Comparison of ENCODE assay signal across 9 mouse cellular contexts in the genomic region with DNA sequence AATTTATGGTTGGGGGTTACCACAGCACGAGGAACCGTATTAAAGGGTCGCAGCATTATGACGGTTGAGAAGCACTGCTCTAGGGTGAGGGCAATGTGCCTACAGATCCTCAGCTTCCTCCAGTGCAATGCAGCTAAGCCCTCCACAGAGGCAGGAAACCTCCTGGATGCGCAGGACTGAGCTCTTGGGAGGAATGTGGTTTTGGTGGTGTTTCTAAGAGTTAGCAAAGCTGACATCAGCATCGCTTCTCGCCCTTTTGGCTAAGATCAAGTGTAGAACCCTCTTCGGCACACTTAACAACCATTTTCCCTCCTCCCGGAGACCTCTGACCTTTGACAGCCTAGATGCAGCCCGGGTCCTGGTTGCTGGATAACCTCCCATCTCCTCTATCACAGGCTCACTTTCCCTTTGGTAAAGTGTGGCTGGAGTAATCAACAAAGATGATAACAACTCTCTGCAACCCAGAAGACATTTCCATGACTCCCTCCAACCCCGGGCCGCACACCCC. TPM values are rescaled to one million over a fixed set of nuclear protein-coding genes. Genes with fewer than 3 reads are reported as not detected.
DNase-seq lines count a peak whose midpoint lies in the region; ATAC-seq and TF ChIP-seq lines count a peak whose summit lies in the region.
"Had no signal": no experiment of that assay in that cellular context is flagged by ENCODE, and none has a peak within 500 bp of the region (broad histone marks: within the 10 kb centered on the region; RNA-seq: fewer than 3 reads in every experiment).

No protein-coding gene starts in this region.

- peaks cover 6% of the 10 kb centered on the region for H3K4me1 ChIP-seq in lung, adult 2 months (ENCODE audit: control insufficient read depth, insufficient read depth, low read length)
- no peaks in the 10 kb centered on the region for H3K4me1 ChIP-seq in embryonic fibroblast, embryonic 13.5 days (ENCODE audit: control insufficient read depth, insufficient read depth, low read length)
- H3K4me1 ChIP-seq in neural tube, embryonic 13.5 days (replicated peaks) = peaks cover 12% of the 10 kb centered on the region

- no peak for DNase-seq in lung, adult 2 months
- DNase-seq in lung, postnatal 14 days = no peak
- peak; percentile 27 for DNase-seq in kidney, postnatal 14 days
- no peak for DNase-seq in frontal cortex, postnatal 36 days (ENCODE audit: low spot score in 2 of 2)
- DNase-seq in right cerebral cortex, adult 18-20 months = no peak
- DNase-seq: adrenal gland, adult 2 months had no signal

- TF ChIP-seq POLR2A in lung, adult 2 months (IDR thresholded peaks at IDR 0.05; ENCODE audit: borderline replicate concordance, extremely low read depth, low read depth, low read length) = no peak
- TF ChIP-seq POLR2A in embryonic fibroblast, embryonic 13.5 days (IDR thresholded peaks at IDR 0.05; ENCODE audit: low read depth, low read length) = no peak

- H3K27me3 ChIP-seq in neural tube, embryonic 13.5 days = peaks cover 43% of the 10 kb centered on the region

- H3K27ac ChIP-seq in embryonic fibroblast, embryonic 13.5 days (ENCODE audit: insufficient read depth, low read length) = no peak overlapping the region
- no peak overlapping the region for H3K27ac ChIP-seq in neural tube, embryonic 13.5 days (replicated peaks)

- WGBS in lung, adult 2 months = 41% methylated on average over 12 of the region's 12 CpGs
- 28% methylated on average over 12 of the region's 12 CpGs for WGBS in neural tube, embryonic 13.5 days

- H3K9ac ChIP-seq in neural tube, embryonic 13.5 days = 0 out of 2 replicates have a peak overlapping the region, but pooled peaks have one; percentile 44

- peak overlapping the region; percentile 61 for H3K4me2 ChIP-seq in neural tube, embryonic 13.5 days

- no peak for TF ChIP-seq CTCF in lung, adult 2 months (IDR thresholded peaks at IDR 0.05; ENCODE audit: insufficient read depth, low read length)
- TF ChIP-seq CTCF in embryonic fibroblast, embryonic 13.5 days (IDR thresholded peaks at IDR 0.05; ENCODE audit: borderline replicate concordance, insufficient read depth, low read length) = no peak

- ATAC-seq in neural tube, embryonic 13.5 days (ENCODE audit: low read depth) = no peak
- no peak for ATAC-seq in megakaryocyte progenitor cell, adult 5-6 weeks (replicated peaks; ENCODE audit: poor library complexity)

- peak overlapping the region; percentile 66 for H3K4me3 ChIP-seq in lung, adult 2 months (replicated peaks; ENCODE audit: extremely low read depth, low read depth, low read length)
- peak overlapping the region; percentile 11; the same call in 1 of the 2 replicates for H3K4me3 ChIP-seq in embryonic fibroblast, embryonic 13.5 days (ENCODE audit: insufficient read depth, low read length)
- peak overlapping the region; percentile 37 for H3K4me3 ChIP-seq in neural tube, embryonic 13.5 days

- no peaks in the 10 kb centered on the region for H3K36me3 ChIP-seq in neural tube, embryonic 13.5 days

- no peaks in the 10 kb centered on the region for H3K9me3 ChIP-seq in neural tube, embryonic 13.5 days

RNA-seq across cellular contexts. Expression of gene Susd3, which starts 1.2 kb away (rescaled TPM):
- 7.1 and 7.9 TPM in 2 replicates for polyA plus RNA-seq in lung, adult 2 months (2012; rRNA removed)
- polyA plus RNA-seq in embryonic fibroblast, embryonic 13.5 days (2011; ENCODE audit: insufficient read length, low read depth, missing spikeins) = 0.37 TPM in 1 of 2 replicates, not detected in the other
- 0.55 and 1.1 TPM in 2 replicates for polyA plus RNA-seq in neural tube, embryonic 13.5 days (2015; fragmentation: Nextera tagmentation; extraction: Ambion mirVana)
- total RNA-seq in megakaryocyte progenitor cell, adult 5-6 weeks (2015) = 3.8 and 5.7 TPM in 2 replicates
- 1.7 and 4.0 TPM in 2 replicates for total RNA-seq in megakaryocyte progenitor cell, adult 5-6 weeks (2017)

RNA-seq across cellular contexts. Expression of gene Card19, which starts 31.4 kb away (rescaled TPM):
- polyA plus RNA-seq in lung, adult 2 months (2012; rRNA removed) = 142 and 178 TPM in 2 replicates
- polyA plus RNA-seq in embryonic fibroblast, embryonic 13.5 days (2011; ENCODE audit: insufficient read length, low read depth, missing spikeins) = 28.1 and 30.4 TPM in 2 replicates
- 35.3 and 47.8 TPM in 2 replicates for polyA plus RNA-seq in neural tube, embryonic 13.5 days (2015; fragmentation: Nextera tagmentation; extraction: Ambion mirVana)
- total RNA-seq in megakaryocyte progenitor cell, adult 5-6 weeks (2015) = 20.1 and 27.1 TPM in 2 replicates
- 22.1 and 30.2 TPM in 2 replicates for total RNA-seq in megakaryocyte progenitor cell, adult 5-6 weeks (2017)

Comparison
In these comparisons a context has a peak if more than half of its experiments do, and no peak if none do; other contexts are left out.
1. H3K4me3 ChIP-seq: peak in every context shown above with its lines; median percentile 66 in lung, adult 2 months; 37 in neural tube, embryonic 13.5 days; 11 in embryonic fibroblast, embryonic 13.5 days.